Mouse (Mus musculus): ENCODE measurements around the gene Rras2.

- no peak for TF ChIP-seq USF1 (IDR thresholded peaks at IDR 0.05; ENCODE audit: low read depth)
- TF ChIP-seq MYOD1 (IDR thresholded peaks at IDR 0.05; ENCODE audit: control insufficient read depth in 1 of 3, insufficient read length in 2 of 3, low read depth in 2 of 3), result no peak
These were observed 17.6 kb upstream of the Rras2 start for GRCm38 (mm10) chr7:114135166-114135565.
